Mouse (Mus musculus): ENCODE data around the gene Osbp2. TPM values are rescaled to one million over a fixed set of nuclear protein-coding genes. Genes with fewer than 3 reads are reported as not detected.

Gene Osbp2
- polyA plus RNA-seq, 1 experiment from 2014 or later, result 2.0 TPM

- WGBS, result 47% methylated on average over 1 of the region's 1 CpGs
- H3K27ac ChIP-seq (ENCODE audit: low read depth, low read length), result no peak overlapping the region
- H3K4me3 ChIP-seq (ENCODE audit: low read depth, low read length), result no peak overlapping the region
- ATAC-seq (replicated peaks; ENCODE audit: low FRiP score) (no peak), DNase-seq (ENCODE audit: low spot score) (no peak)
- H3K27me3 ChIP-seq (ENCODE audit: control insufficient read depth, insufficient read depth, low read length), result no peaks in the 10 kb centered on the region
- H3K36me3 ChIP-seq (ENCODE audit: control insufficient read depth, insufficient read depth, low read length), result no peaks in the 10 kb centered on the region
- H3K9me3 ChIP-seq (ENCODE audit: control insufficient read depth, low read length), result no peaks in the 10 kb centered on the region
- H3K4me2 ChIP-seq (ENCODE audit: low read depth, low read length, severe bottlenecking), result no peak overlapping the region
- H3K9ac ChIP-seq (ENCODE audit: low read length), result no peak overlapping the region
- no peaks in the 10 kb centered on the region for H3K4me1 ChIP-seq (replicated peaks; ENCODE audit: control insufficient read depth, insufficient read depth, low read length)
Observed at GRCm38 (mm10) chr11:3802057-3802456, 61.6 kb downstream of the Osbp2 start.

DNA sequence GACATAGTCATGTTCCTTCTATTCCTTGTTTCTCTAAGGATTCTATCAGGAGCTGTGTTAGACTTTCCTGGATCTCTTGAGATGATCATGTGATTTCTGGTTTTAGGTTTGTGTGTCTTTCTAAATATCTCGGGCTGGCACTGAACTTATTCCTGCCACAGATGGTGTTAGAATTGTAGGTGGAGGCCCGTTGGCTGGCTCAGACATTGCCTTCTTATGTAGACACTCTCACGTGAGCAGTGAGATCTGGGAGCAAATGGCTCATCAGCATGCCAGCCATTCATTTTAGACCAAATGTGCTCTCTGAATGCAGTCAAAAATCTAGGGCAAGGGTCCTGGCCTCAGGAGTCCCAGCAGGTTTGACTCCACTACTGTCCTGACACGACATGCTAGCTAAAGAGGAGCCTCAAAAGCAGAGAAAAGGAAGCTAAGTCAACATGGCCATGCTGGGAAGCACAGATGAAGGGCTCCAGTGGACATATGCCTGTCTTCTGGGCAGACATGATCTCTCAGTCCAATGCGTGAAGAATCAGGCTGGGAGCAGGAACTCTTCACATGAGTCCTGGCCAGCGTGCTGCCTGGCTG, 66.0 kb downstream of the Osbp2 start:
- Histone ChIP-seq H3K4me1 (replicated peaks; ENCODE audit: control insufficient read depth, insufficient read depth, low read length) (no peaks in the 10 kb centered on the region), H3K4me2 (ENCODE audit: low read depth, low read length, severe bottlenecking) (no peak overlapping the region), H3K4me3 (ENCODE audit: low read depth, low read length) (no peak overlapping the region), H3K9ac (ENCODE audit: low read length) (no peak overlapping the region), H3K36me3 (ENCODE audit: control insufficient read depth, insufficient read depth, low read length) (no peaks in the 10 kb centered on the region), H3K27me3 (ENCODE audit: control insufficient read depth, insufficient read depth, low read length) (no peaks in the 10 kb centered on the region), H3K9me3 (ENCODE audit: control insufficient read depth, low read length) (no peaks in the 10 kb centered on the region), H3K27ac (ENCODE audit: low read depth, low read length) (no peak overlapping the region)
- no peak for ATAC-seq (replicated peaks; ENCODE audit: low FRiP score)
- DNase-seq (ENCODE audit: low spot score), result no peak
- WGBS, result 92% methylated on average over 6 of the region's 6 CpGs

GRCm38 (mm10) chr11:3790736-3791135, 73.0 kb downstream of the Osbp2 start:
- Histone ChIP-seq H3K9ac (ENCODE audit: low read length) (no peak overlapping the region), H3K36me3 (ENCODE audit: control insufficient read depth, insufficient read depth, low read length) (no peaks in the 10 kb centered on the region), H3K27me3 (ENCODE audit: control insufficient read depth, insufficient read depth, low read length) (no peaks in the 10 kb centered on the region), H3K27ac (ENCODE audit: low read depth, low read length) (no peak overlapping the region), H3K4me1 (replicated peaks; ENCODE audit: control insufficient read depth, insufficient read depth, low read length) (no peaks in the 10 kb centered on the region), H3K4me3 (ENCODE audit: low read depth, low read length) (no peak overlapping the region), H3K4me2 (ENCODE audit: low read depth, low read length, severe bottlenecking) (no peak overlapping the region), H3K9me3 (ENCODE audit: control insufficient read depth, low read length) (no peaks in the 10 kb centered on the region)
- DNase-seq (ENCODE audit: low spot score) (no peak), ATAC-seq (replicated peaks; ENCODE audit: low FRiP score) (no peak)

DNA sequence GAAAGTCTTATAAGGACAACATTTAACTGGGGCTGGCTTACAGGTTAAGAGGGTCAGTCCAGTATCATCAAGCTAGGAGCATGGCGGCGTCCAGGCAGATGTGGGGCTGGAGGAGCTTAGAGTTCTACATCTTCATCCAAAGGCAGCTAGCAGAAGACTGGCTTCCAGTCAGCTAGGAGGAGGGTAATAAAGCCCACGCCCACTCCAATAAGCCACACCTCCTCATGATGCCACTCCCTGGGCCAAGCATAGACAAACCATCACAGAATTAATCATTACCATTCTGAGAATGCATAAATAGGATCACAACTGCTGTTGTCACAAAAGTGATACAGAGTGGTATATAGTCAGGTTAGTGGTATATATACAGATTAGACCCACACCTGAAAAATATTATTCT, 73.8 kb downstream of the Osbp2 start:
- no peaks in the 10 kb centered on the region for H3K9me3 ChIP-seq (ENCODE audit: control insufficient read depth, low read length)
- H3K27me3 ChIP-seq (ENCODE audit: control insufficient read depth, insufficient read depth, low read length), result no peaks in the 10 kb centered on the region
- 75% methylated on average over 3 of the region's 3 CpGs for WGBS
- no peaks in the 10 kb centered on the region for H3K36me3 ChIP-seq (ENCODE audit: control insufficient read depth, insufficient read depth, low read length)
- no peak for ATAC-seq (replicated peaks; ENCODE audit: low FRiP score)
- DNase-seq (ENCODE audit: low spot score), result no peak
- H3K9ac ChIP-seq (ENCODE audit: low read length), result no peak overlapping the region
- H3K4me2 ChIP-seq (ENCODE audit: low read depth, low read length, severe bottlenecking), result no peak overlapping the region
- H3K27ac ChIP-seq (ENCODE audit: low read depth, low read length), result no peak overlapping the region
- no peak overlapping the region for H3K4me3 ChIP-seq (ENCODE audit: low read depth, low read length)
- H3K4me1 ChIP-seq (replicated peaks; ENCODE audit: control insufficient read depth, insufficient read depth, low read length), result no peaks in the 10 kb centered on the region

DNA sequence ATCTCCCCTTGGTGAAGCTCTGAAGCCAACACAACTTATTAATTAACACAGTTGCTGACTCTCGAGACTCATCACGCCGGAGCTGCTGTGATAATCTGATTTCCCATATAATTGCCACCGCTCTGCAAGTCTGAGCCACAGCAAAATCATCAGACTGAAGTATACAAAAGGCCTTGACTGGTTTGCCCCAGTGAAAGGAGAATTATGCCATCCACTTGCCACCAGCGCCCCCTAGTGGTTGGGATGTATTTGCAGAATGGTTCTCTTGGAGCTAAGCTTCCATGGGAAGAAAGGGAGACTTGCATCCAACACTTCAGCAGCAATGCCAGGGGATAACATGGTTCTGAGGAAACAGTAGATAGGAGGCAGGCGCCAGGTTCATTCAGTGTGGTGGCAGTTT, 77.1 kb downstream of the Osbp2 start:
- no peak for ATAC-seq (replicated peaks; ENCODE audit: low FRiP score)
- WGBS, result 24% methylated on average over 6 of the region's 6 CpGs
- H3K36me3 ChIP-seq (ENCODE audit: control insufficient read depth, insufficient read depth, low read length), result no peaks in the 10 kb centered on the region
- no peak overlapping the region for H3K4me3 ChIP-seq (ENCODE audit: low read depth, low read length)
- H3K9me3 ChIP-seq (ENCODE audit: control insufficient read depth, low read length), result no peaks in the 10 kb centered on the region
- H3K27ac ChIP-seq (ENCODE audit: low read depth, low read length), result no peak overlapping the region
- H3K27me3 ChIP-seq (ENCODE audit: control insufficient read depth, insufficient read depth, low read length), result no peaks in the 10 kb centered on the region
- DNase-seq (ENCODE audit: low spot score), result peak; percentile 95
- no peaks in the 10 kb centered on the region for H3K4me1 ChIP-seq (replicated peaks; ENCODE audit: control insufficient read depth, insufficient read depth, low read length)
- H3K4me2 ChIP-seq (ENCODE audit: low read depth, low read length, severe bottlenecking), result no peak overlapping the region
- H3K9ac ChIP-seq (ENCODE audit: low read length), result no peak overlapping the region

GRCm38 (mm10) chr11:3775263-3775644, 88.4 kb downstream of the Osbp2 start:
- H3K4me3 ChIP-seq (ENCODE audit: low read depth, low read length), result no peak overlapping the region
- DNase-seq (ENCODE audit: low spot score) (no peak), ATAC-seq (replicated peaks; ENCODE audit: low FRiP score) (no peak)
- H3K9ac ChIP-seq (ENCODE audit: low read length), result no peak overlapping the region
- WGBS, result 59% methylated on average over 4 of the region's 4 CpGs
- H3K4me1 ChIP-seq (replicated peaks; ENCODE audit: control insufficient read depth, insufficient read depth, low read length), result peaks cover 7% of the 10 kb centered on the region
- peaks cover 17% of the 10 kb centered on the region for H3K27me3 ChIP-seq (ENCODE audit: control insufficient read depth, insufficient read depth, low read length)
- no peaks in the 10 kb centered on the region for H3K36me3 ChIP-seq (ENCODE audit: control insufficient read depth, insufficient read depth, low read length)
- H3K9me3 ChIP-seq (ENCODE audit: control insufficient read depth, low read length), result no peaks in the 10 kb centered on the region
- H3K27ac ChIP-seq (ENCODE audit: low read depth, low read length), result no peak overlapping the region
- H3K4me2 ChIP-seq (ENCODE audit: low read depth, low read length, severe bottlenecking), result peak overlapping the region; percentile 83; the same call in 1 of the 2 replicates

DNA sequence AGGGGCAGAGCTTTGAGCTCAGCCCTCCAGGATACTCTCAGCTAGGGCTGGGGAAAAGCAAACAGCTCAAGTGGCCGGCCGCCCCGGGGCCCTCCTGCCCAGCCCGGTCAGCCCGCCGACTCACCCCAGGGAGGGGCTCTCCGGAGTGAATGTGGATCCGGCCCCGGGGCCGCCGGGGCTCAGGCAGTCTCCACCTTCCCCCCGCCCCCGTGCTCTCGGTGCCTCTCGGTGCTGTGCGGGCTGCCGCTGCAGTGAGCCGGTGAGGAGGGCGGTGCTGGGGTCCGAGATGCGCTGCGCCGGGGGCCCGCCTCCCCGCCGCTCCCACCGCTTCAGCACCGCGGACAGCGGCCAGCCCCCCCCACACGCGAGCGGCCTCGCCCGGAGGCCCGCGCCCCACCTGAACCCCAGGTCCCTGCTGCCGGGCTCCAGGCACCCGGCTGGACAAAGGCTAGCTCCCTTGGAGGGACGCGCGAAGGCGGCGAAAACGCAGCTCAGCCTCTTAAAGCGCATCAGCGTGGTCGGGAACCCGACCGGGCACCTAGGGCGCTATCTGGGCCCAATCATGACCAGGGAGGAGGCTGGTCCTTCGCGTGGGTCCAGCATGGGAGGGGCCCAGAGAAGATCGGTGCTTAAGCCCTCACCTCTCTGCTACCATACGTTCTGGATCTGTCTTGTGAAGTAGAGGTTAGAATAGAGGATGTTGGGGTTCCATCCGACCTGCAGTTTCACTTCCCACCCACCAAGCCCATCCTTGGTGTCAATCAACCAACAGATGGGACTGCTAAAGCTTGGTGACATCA, 89.0 kb downstream of the Osbp2 start:
- Histone ChIP-seq H3K27ac (ENCODE audit: low read depth, low read length) (no peak overlapping the region), H3K27me3 (ENCODE audit: control insufficient read depth, insufficient read depth, low read length) (peaks cover 17% of the 10 kb centered on the region)
- DNase-seq (ENCODE audit: low spot score), result peak; percentile 78

GRCm38 (mm10) chr11:3773782-3774462, 89.8 kb downstream of the Osbp2 start:
- no peak overlapping the region for H3K27ac ChIP-seq (ENCODE audit: low read depth, low read length)
- H3K4me2 ChIP-seq (ENCODE audit: low read depth, low read length, severe bottlenecking), result peak overlapping the region; percentile 83
- no peak for ATAC-seq (replicated peaks; ENCODE audit: low FRiP score)
- peak overlapping the region; percentile 56 for H3K9ac ChIP-seq (ENCODE audit: low read length)
- H3K27me3 ChIP-seq (ENCODE audit: control insufficient read depth, insufficient read depth, low read length), result peaks cover 17% of the 10 kb centered on the region
- H3K4me1 ChIP-seq (replicated peaks; ENCODE audit: control insufficient read depth, insufficient read depth, low read length), result peaks cover 7% of the 10 kb centered on the region
- H3K9me3 ChIP-seq (ENCODE audit: control insufficient read depth, low read length), result no peaks in the 10 kb centered on the region
- no peaks in the 10 kb centered on the region for H3K36me3 ChIP-seq (ENCODE audit: control insufficient read depth, insufficient read depth, low read length)
- 29% methylated on average over 6 of the region's 6 CpGs for WGBS
- H3K4me3 ChIP-seq (ENCODE audit: low read depth, low read length), result peak overlapping the region; percentile 44
- DNase-seq (ENCODE audit: low spot score), result no peak

More for the DNA sequence above, 89.0 kb downstream of the Osbp2 start:
- Histone ChIP-seq H3K9me3 (ENCODE audit: control insufficient read depth, low read length) (no peaks in the 10 kb centered on the region), H3K4me2 (ENCODE audit: low read depth, low read length, severe bottlenecking) (peak overlapping the region; percentile 83), H3K36me3 (ENCODE audit: control insufficient read depth, insufficient read depth, low read length) (no peaks in the 10 kb centered on the region), H3K4me1 (replicated peaks; ENCODE audit: control insufficient read depth, insufficient read depth, low read length) (peaks cover 7% of the 10 kb centered on the region), H3K4me3 (ENCODE audit: low read depth, low read length) (peak overlapping the region; percentile 44), H3K9ac (ENCODE audit: low read length) (peak overlapping the region; percentile 56)
- WGBS, result 2% methylated on average over 56 of the region's 56 CpGs
- peak; percentile 49 for ATAC-seq (replicated peaks; ENCODE audit: low FRiP score)
